ENCODE assay signal across 8 mouse cellular contexts in genomic region chr8:106935899-106936477, GRCm38 (mm10). TPM values are rescaled to one million over a fixed set of nuclear protein-coding genes. Genes with fewer than 3 reads are reported as not detected.
DNase-seq lines count a peak whose midpoint lies in the region; ATAC-seq lines count a peak whose summit lies in the region.

No protein-coding gene starts in this region.

- peaks cover 39% of the 10 kb centered on the region for H3K27me3 ChIP-seq in forebrain, embryonic 16.5 days (replicated peaks; ENCODE audit: control insufficient read depth, insufficient read depth, low read length)
- H3K27me3 ChIP-seq in hindbrain, embryonic 15.5 days = peaks cover 9% of the 10 kb centered on the region; the same call in 1 of the 2 replicates
- H3K27me3 ChIP-seq in megakaryocyte, embryonic 14.5 days (replicated peaks) = peaks cover 72% of the 10 kb centered on the region

- peak overlapping the region; percentile 61 for H3K27ac ChIP-seq in forebrain, embryonic 16.5 days (ENCODE audit: low read length)
- peak overlapping the region; percentile 86 for H3K27ac ChIP-seq in hindbrain, embryonic 15.5 days (replicated peaks)

- peak overlapping the region; percentile 73 for H3K4me3 ChIP-seq in forebrain, embryonic 16.5 days (replicated peaks; ENCODE audit: low read length)
- H3K4me3 ChIP-seq in hindbrain, embryonic 15.5 days = peak overlapping the region; percentile 76
- H3K4me3 ChIP-seq in megakaryocyte, embryonic 14.5 days (replicated peaks) = peak overlapping the region; percentile 95

- no peaks in the 10 kb centered on the region for H3K36me3 ChIP-seq in forebrain, embryonic 16.5 days (ENCODE audit: control insufficient read depth, insufficient read depth)
- no peaks in the 10 kb centered on the region for H3K36me3 ChIP-seq in hindbrain, embryonic 15.5 days
- no peaks in the 10 kb centered on the region for H3K36me3 ChIP-seq in megakaryocyte, embryonic 14.5 days (replicated peaks; ENCODE audit: low read length)

- peak overlapping the region; percentile 90 for H3K4me2 ChIP-seq in forebrain, embryonic 16.5 days (ENCODE audit: low read length)
- peak overlapping the region; percentile 88 for H3K4me2 ChIP-seq in hindbrain, embryonic 15.5 days

- DNase-seq in MN1 (ENCODE audit: low spot score) = peak; percentile 62
- peak; percentile 49 to 66 for DNase-seq in left cerebral cortex, postnatal 36 days (ENCODE audit: low spot score in 2 of 2)
- DNase-seq in right cerebral cortex, postnatal 14 days = peak; percentile 45
- peak; percentile 45 to 47 for DNase-seq in urinary bladder, postnatal 36 days (ENCODE audit: low spot score in 2 of 2)

- peak; percentile 58 for ATAC-seq in cerebellum, adult (ENCODE audit: insufficient number of reproducible peaks, low FRiP score, low TSS enrichment)
- ATAC-seq in forebrain, embryonic 16.5 days = peak; percentile 64
- ATAC-seq in hindbrain, embryonic 15.5 days (ENCODE audit: low FRiP score, low read depth) = peak; percentile 72

- intact Hi-C loops in left cerebral cortex, postnatal 36 days (cut with DNase I) = loop anchor here (5.0 kb wide), 1 partner anchor 66 kb away; no protein-coding TSS in a partner anchor

- peak overlapping the region; percentile 84 for H3K9ac ChIP-seq in forebrain, embryonic 16.5 days (replicated peaks; ENCODE audit: low read depth, low read length)
- H3K9ac ChIP-seq in hindbrain, embryonic 15.5 days = peak overlapping the region; percentile 73

- H3K4me1 ChIP-seq in forebrain, embryonic 16.5 days (replicated peaks; ENCODE audit: control insufficient read depth, insufficient read depth, low read length) = peaks cover 17% of the 10 kb centered on the region
- H3K4me1 ChIP-seq in hindbrain, embryonic 15.5 days (replicated peaks) = peaks cover 28% of the 10 kb centered on the region
- H3K4me1 ChIP-seq in megakaryocyte, embryonic 14.5 days = peaks cover 39% of the 10 kb centered on the region

- under 1% methylated on average over 76 of the region's 76 CpGs for WGBS in forebrain, embryonic 16.5 days
- under 1% methylated on average over 64 of the region's 76 CpGs for WGBS in hindbrain, embryonic 15.5 days

- no peaks in the 10 kb centered on the region for H3K9me3 ChIP-seq in forebrain, embryonic 16.5 days (ENCODE audit: control insufficient read depth, low read length)
- H3K9me3 ChIP-seq in hindbrain, embryonic 15.5 days = no peaks in the 10 kb centered on the region
- H3K9me3 ChIP-seq in megakaryocyte, embryonic 14.5 days = no peaks in the 10 kb centered on the region

RNA-seq across cellular contexts. Expression of gene Sntb2, which starts 0.4 kb away (rescaled TPM):
- polyA plus RNA-seq in forebrain, embryonic 16.5 days (2015; fragmentation: Nextera tagmentation; extraction: Ambion mirVana) = 2.8 and 4.8 TPM in 2 replicates
- polyA plus RNA-seq in hindbrain, embryonic 15.5 days (2015; fragmentation: Nextera tagmentation; extraction: Ambion mirVana) = 6.5 and 6.7 TPM in 2 replicates
- 10 to 100 TPM; 13.7 to 17.0 TPM for total RNA-seq in left cerebral cortex, postnatal 36 days (2021)
- 0.37 and 0.63 TPM in 2 replicates for polyA plus RNA-seq in megakaryocyte, embryonic 14.5 days (2012; ENCODE audit: insufficient read depth, low replicate concordance)

RNA-seq across cellular contexts. Expression of gene Utp4, which starts 42.6 kb away (rescaled TPM):
- 48.6 and 52.4 TPM in 2 replicates for polyA plus RNA-seq in forebrain, embryonic 16.5 days (2015; fragmentation: Nextera tagmentation; extraction: Ambion mirVana)
- polyA plus RNA-seq in hindbrain, embryonic 15.5 days (2015; fragmentation: Nextera tagmentation; extraction: Ambion mirVana) = 42.2 and 42.5 TPM in 2 replicates
- 10 to 100 TPM; 30.0 to 35.2 TPM for total RNA-seq in left cerebral cortex, postnatal 36 days (2021)
- 1.5 and 3.0 TPM in 2 replicates for polyA plus RNA-seq in megakaryocyte, embryonic 14.5 days (2012; ENCODE audit: insufficient read depth, low replicate concordance)

Comparison
In these comparisons a context has a peak if more than half of its experiments do, and no peak if none do; other contexts are left out.
1. Peak in every context shown above with its lines: DNase-seq, ATAC-seq, H3K4me3 ChIP-seq and H3K27ac ChIP-seq.
2. RNA of gene Utp4, which starts 42.6 kb away (polyA plus RNA-seq): 48.6 to 52.4 TPM in forebrain, embryonic 16.5 days and 42.2 to 42.5 TPM in hindbrain, embryonic 15.5 days; 1.5 to 3.0 TPM in megakaryocyte, embryonic 14.5 days; every median in the first group is over 10 times any median in the second.